17 mouse cellular contexts compared by ENCODE assay signal in the genomic region with DNA sequence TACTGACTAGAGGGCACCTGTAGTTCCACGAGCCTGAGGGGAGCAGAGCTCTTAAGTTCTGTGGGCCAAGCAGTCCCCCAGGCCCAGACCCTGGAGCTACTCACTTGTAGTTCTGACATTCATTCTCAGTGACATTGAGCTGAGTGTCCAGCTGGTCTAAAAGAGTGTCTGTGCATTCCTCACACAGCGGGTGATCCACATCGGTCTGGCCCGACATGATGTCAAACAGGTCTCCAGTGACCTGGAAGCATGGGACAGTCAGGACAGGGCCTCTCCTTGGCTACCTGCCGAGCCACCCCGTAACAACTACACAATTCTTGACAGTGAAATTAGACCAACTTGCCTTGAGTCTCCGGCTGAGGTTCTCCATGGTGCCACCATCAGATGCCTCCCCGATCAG. TPM values are rescaled to one million over a fixed set of nuclear protein-coding genes. Genes with fewer than 3 reads are reported as not detected.
"Had no signal": no experiment of that assay in that cellular context is flagged by ENCODE, and none has a peak within 500 bp of the region (broad histone marks: within the 10 kb centered on the region; RNA-seq: fewer than 3 reads in every experiment).

No protein-coding gene starts in this region.

- H3K9ac ChIP-seq: liver, embryonic 14.5 days; lung, embryonic 14.5 days; midbrain, embryonic 12.5 days; midbrain, embryonic 15.5 days; neural tube, embryonic 12.5 days; stomach, embryonic 15.5 days had no signal

- H3K4me3 ChIP-seq: megakaryocyte, embryonic 14.5 days; midbrain, embryonic 12.5 days; midbrain, embryonic 15.5 days; neural tube, embryonic 12.5 days; stomach, embryonic 15.5 days had no signal

- H3K27me3 ChIP-seq: megakaryocyte, embryonic 14.5 days; midbrain, embryonic 12.5 days; midbrain, embryonic 15.5 days; neural tube, embryonic 12.5 days; stomach, embryonic 15.5 days had no signal

- H3K4me2 ChIP-seq: lung, embryonic 14.5 days; midbrain, embryonic 12.5 days; midbrain, embryonic 15.5 days; neural tube, embryonic 12.5 days; stomach, embryonic 15.5 days had no signal

- DNase-seq: lung, adult 18-20 months; lung, embryonic 14.5 days; lung, postnatal 10 days; right cerebral cortex, postnatal 14 days; thymus, adult 2 months; thymus, postnatal 25 days; thymus, postnatal 4 days had no signal

- H3K9me3 ChIP-seq: megakaryocyte, embryonic 14.5 days; midbrain, embryonic 12.5 days; midbrain, embryonic 15.5 days; neural tube, embryonic 12.5 days; stomach, embryonic 15.5 days had no signal

- H3K4me1 ChIP-seq: neural tube, embryonic 12.5 days; stomach, embryonic 15.5 days had no signal

- H3K27ac ChIP-seq: liver, embryonic 14.5 days; macrophage; midbrain, embryonic 12.5 days; midbrain, embryonic 15.5 days; neural tube, embryonic 12.5 days; stomach, embryonic 15.5 days; stomach, postnatal 0 days had no signal

- ATAC-seq: midbrain, embryonic 15.5 days had no signal

RNA-seq across cellular contexts. Expression of a gene that starts 16.4 kb away (rescaled TPM):
- total RNA-seq: midbrain, postnatal 0 days; monocyte, adult 5-6 weeks had no signal
